Mouse (Mus musculus) right cerebral cortex, postnatal 14 days (tissue): Measurements from ENCODE around the gene Pgk2.
"Not testable (repeated sequence)": the region's sequence is repeated elsewhere in the genome, so short reads cannot be mapped to it uniquely, and the experiment has no call there.

Source experiments
- DNase-seq: peaks from one replicate; pipeline ENCODE4 v3.0.0; 2022

The Pgk2 gene

GRCm38 (mm10) chr17:40208540-40208939, at the start of gene Pgk2:
TSS of gene Pgk2 (minus strand) at chr17:40208640.
- DNase-seq, result no peak

- DNase-seq, result no peak
Measured at GRCm38 (mm10) chr17:40252487-40252886, 44.0 kb upstream of the Pgk2 start.

GRCm38 (mm10) chr17:40242135-40242534, 33.7 kb upstream of the Pgk2 start, which contains the start of gene Crisp3:
TSS of gene Crisp3 (minus strand) at chr17:40242288.
- no peak for DNase-seq

GRCm38 (mm10) chr17:40201803-40202202, 6.6 kb downstream of the Pgk2 start:
- not testable (repeated sequence) for DNase-seq

GRCm38 (mm10) chr17:40190192-40190591, 18.2 kb downstream of the Pgk2 start:
- DNase-seq, result not testable (repeated sequence)

- DNase-seq, result not testable (repeated sequence)
Measured at GRCm38 (mm10) chr17:40157729-40158359, 50.6 kb downstream of the Pgk2 start.
